Mouse (Mus musculus): ENCODE measurements at regions not wholly inside any gene's neighbourhood (a gene's known extent, or its start where the extent isn't known, plus 50 kb on each side); places are given as distances from the start of the nearest gene placed in this dataset.

DNA sequence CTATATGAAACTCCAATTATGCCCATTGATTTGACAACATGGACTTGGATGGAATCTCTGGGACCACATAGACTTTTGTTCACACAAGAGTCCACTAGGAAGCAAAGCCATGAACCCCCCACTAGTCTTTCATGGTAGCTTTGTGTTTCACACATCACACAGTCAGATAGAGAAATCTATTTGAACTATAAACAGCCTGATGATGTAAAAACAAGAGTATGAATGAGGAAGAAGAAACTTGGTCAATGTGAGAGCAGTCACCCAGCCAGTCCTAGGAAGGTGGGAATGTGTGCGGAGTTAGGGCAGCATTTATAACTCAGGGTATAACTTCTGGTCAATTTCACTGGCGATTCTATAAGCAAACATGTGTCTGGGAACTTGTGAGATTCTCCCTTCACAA, 404.2 kb upstream of the Intu start:
- no peaks in the 10 kb centered on the region for H3K4me1 ChIP-seq (ENCODE audit: control insufficient read depth, insufficient read depth, low read length)
- TF ChIP-seq POLR2A (IDR thresholded peaks at IDR 0.05; ENCODE audit: extremely low read depth, insufficient read depth, low read length) (no peak), CTCF (IDR thresholded peaks at IDR 0.05; ENCODE audit: extremely low read depth, insufficient read depth, low read length) (no peak)

DNA sequence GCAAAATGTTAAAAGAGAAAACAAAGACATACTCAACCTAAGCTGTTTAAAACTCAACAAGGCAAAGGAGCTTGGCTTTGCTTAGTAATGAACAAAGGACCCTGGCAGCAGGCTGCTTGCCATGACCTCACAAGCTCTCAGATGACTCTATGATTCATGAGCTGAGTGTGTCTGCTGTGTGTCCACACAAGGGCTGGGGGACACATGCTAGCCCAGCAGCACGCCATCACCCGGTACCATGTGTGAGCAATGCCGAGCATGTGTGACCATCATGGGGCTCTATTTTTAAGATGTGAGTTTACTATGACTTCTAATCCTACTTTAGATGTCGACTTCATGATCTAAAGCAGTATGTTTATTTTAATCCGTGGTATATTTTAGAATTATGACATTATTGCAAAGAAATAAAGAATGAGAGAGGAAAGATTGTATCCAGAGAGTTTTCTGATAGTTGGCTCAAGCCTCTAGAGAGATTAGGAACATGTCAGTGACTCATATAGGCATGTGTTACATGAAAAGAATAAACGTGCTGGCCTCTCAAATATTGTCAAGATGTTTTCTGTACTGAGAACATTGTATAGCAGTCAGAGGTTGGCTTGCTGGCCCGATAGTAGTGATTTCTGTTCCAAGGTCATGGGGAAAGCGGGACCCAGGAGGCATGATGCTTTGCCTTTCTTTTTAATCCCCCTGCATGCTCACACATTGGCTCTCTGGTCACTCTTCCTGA, 400.1 kb upstream of the Intu start:
- no peaks in the 10 kb centered on the region for H3K4me1 ChIP-seq (ENCODE audit: control insufficient read depth, insufficient read depth, low read length)

More for the DNA sequence above, 404.2 kb upstream of the Intu start:
- Histone ChIP-seq H3K4me3 (ENCODE audit: insufficient read depth, low read length) (no peak overlapping the region), H3K27ac (ENCODE audit: insufficient read depth, low read length) (no peak overlapping the region)

DNA sequence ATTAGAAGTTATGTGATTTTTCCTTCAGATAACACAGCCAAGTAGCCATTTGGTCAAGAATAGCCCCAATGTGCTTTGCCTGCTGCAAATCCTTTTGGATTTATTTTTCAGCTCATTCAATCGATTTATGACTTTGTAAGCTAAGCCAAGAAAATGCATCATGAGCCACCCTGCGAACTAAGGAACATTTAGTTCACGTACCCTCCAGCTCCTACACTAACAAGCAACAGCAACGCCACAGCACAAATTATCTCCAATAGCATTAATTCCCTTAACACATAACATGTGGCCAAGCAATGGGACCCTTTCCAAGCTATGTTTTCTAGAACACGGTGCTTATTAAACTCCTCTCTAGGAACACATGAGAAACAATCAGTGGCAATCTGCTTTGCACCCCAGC, 392.4 kb upstream of the Intu start:
- TF ChIP-seq CTCF (IDR thresholded peaks at IDR 0.05; ENCODE audit: extremely low read depth, insufficient read depth, low read length) (no peak), POLR2A (IDR thresholded peaks at IDR 0.05; ENCODE audit: extremely low read depth, insufficient read depth, low read length) (no peak)
- Histone ChIP-seq H3K4me1 (ENCODE audit: control insufficient read depth, insufficient read depth, low read length) (no peaks in the 10 kb centered on the region), H3K27ac (ENCODE audit: insufficient read depth, low read length) (no peak overlapping the region)

More for the DNA sequence above, 400.1 kb upstream of the Intu start:
- Histone ChIP-seq H3K27ac (ENCODE audit: insufficient read depth, low read length) (no peak overlapping the region), H3K4me3 (ENCODE audit: insufficient read depth, low read length) (no peak overlapping the region)
- TF ChIP-seq POLR2A (IDR thresholded peaks at IDR 0.05; ENCODE audit: extremely low read depth, insufficient read depth, low read length) (no peak), CTCF (IDR thresholded peaks at IDR 0.05; ENCODE audit: extremely low read depth, insufficient read depth, low read length) (no peak)

DNA sequence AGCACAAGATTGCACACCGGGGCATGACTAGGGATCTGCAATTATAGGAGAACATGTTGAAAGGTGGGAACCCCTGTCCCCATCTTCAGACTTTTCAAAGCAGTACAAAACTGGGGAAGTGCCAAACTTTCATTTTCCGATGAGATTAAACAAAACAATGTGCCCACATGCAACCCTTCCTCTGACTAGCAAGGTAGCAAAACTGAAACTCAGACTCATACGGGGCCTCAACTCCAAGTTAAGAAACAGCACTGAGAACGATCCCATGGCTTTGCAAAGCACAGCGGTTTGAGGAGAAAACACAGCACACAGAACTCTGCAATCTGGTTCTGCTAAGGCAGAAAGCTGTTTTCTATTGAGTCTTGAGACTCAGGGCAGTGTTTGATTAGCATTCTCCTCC, 388.9 kb upstream of the Intu start:
- no peak overlapping the region for H3K4me3 ChIP-seq (ENCODE audit: insufficient read depth, low read length)

More for the DNA sequence above, 392.4 kb upstream of the Intu start:
- no peak overlapping the region for H3K4me3 ChIP-seq (ENCODE audit: insufficient read depth, low read length)

DNA sequence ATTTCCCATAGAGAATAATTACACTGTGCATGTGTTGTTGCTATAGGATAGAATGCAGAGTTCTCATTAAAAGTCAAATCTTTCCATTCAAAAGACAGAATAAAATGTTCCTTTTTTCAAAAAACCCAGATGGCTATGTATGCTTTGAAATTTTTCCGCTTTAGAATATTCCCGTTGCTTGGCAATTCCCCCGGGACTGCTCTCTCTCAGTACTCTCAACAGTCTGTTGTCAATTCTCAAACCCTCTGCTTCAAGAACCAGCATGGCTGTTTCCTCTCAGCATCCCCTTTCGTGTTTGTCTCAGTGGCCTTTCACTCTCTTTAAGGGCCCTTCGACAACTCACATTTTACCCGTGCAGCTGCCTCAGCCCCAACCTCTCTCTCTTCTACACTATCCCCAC, 372.5 kb upstream of the Intu start:
- Histone ChIP-seq H3K27ac (ENCODE audit: insufficient read depth, low read length) (no peak overlapping the region), H3K4me3 (ENCODE audit: insufficient read depth, low read length) (no peak overlapping the region), H3K4me1 (ENCODE audit: control insufficient read depth, insufficient read depth, low read length) (no peaks in the 10 kb centered on the region)
- TF ChIP-seq POLR2A (IDR thresholded peaks at IDR 0.05; ENCODE audit: extremely low read depth, insufficient read depth, low read length) (no peak), CTCF (IDR thresholded peaks at IDR 0.05; ENCODE audit: extremely low read depth, insufficient read depth, low read length) (no peak)

More for the DNA sequence above, 388.9 kb upstream of the Intu start:
- H3K27ac ChIP-seq (ENCODE audit: insufficient read depth, low read length), result no peak overlapping the region
- TF ChIP-seq CTCF (IDR thresholded peaks at IDR 0.05; ENCODE audit: extremely low read depth, insufficient read depth, low read length) (no peak), POLR2A (IDR thresholded peaks at IDR 0.05; ENCODE audit: extremely low read depth, insufficient read depth, low read length) (no peak)
- no peaks in the 10 kb centered on the region for H3K4me1 ChIP-seq (ENCODE audit: control insufficient read depth, insufficient read depth, low read length)

DNA sequence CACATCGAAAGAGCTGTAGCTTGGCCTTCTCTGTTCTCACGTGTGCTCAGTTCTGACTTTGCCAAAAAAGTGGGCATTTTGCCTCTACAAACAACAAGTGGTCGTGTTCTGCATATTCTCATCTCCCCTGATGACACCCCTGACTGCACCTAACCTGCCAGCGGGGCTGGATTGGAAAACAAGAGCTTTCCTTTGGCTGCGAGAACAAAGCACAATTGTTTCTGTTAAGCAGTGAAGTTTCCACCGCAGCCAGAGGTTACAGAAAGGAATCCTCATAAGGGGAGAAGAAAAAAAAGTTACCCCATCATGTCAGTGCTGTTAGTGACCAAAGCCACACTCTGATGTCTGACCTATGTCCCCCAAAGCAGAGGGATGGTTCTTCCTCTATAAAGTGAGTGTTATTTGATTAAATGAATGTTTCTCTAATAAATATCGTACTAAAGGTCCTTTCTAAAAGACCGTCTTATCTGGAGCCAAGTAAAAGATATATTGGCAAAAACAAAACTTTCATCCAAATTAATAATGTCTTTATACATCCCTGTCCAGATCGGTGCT, 371.4 kb upstream of the Intu start:
- Histone ChIP-seq H3K27ac (ENCODE audit: insufficient read depth, low read length) (no peak overlapping the region), H3K4me1 (ENCODE audit: control insufficient read depth, insufficient read depth, low read length) (no peaks in the 10 kb centered on the region), H3K4me3 (ENCODE audit: insufficient read depth, low read length) (no peak overlapping the region)
- no peak for TF ChIP-seq CTCF (IDR thresholded peaks at IDR 0.05; ENCODE audit: extremely low read depth, insufficient read depth, low read length)
- no peak for TF ChIP-seq POLR2A (IDR thresholded peaks at IDR 0.05; ENCODE audit: extremely low read depth, insufficient read depth, low read length)

DNA sequence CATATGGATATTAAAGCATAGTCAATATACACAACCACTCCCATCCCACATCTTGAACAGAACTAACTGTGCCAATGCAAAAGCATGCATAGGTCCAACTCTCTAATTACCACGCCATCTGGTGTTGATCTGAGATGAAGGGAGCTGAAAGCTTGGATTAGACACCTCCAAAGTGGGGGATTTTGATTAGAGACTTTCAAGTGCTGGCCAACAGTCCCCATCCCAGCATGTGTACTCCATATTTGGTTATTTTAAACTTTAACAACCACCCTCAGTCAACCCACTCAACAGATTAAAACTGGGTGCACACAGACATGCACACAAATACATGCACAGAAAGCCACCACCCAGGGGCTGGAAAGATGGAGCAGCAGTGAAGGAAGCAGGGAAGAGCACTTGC, 366.9 kb upstream of the Intu start:
- H3K4me3 ChIP-seq (ENCODE audit: insufficient read depth, low read length), result no peak overlapping the region
- TF ChIP-seq POLR2A (IDR thresholded peaks at IDR 0.05; ENCODE audit: extremely low read depth, insufficient read depth, low read length), result no peak
- no peak for TF ChIP-seq CTCF (IDR thresholded peaks at IDR 0.05; ENCODE audit: extremely low read depth, insufficient read depth, low read length)
- no peak overlapping the region for H3K27ac ChIP-seq (ENCODE audit: insufficient read depth, low read length)
- no peaks in the 10 kb centered on the region for H3K4me1 ChIP-seq (ENCODE audit: control insufficient read depth, insufficient read depth, low read length)

DNA sequence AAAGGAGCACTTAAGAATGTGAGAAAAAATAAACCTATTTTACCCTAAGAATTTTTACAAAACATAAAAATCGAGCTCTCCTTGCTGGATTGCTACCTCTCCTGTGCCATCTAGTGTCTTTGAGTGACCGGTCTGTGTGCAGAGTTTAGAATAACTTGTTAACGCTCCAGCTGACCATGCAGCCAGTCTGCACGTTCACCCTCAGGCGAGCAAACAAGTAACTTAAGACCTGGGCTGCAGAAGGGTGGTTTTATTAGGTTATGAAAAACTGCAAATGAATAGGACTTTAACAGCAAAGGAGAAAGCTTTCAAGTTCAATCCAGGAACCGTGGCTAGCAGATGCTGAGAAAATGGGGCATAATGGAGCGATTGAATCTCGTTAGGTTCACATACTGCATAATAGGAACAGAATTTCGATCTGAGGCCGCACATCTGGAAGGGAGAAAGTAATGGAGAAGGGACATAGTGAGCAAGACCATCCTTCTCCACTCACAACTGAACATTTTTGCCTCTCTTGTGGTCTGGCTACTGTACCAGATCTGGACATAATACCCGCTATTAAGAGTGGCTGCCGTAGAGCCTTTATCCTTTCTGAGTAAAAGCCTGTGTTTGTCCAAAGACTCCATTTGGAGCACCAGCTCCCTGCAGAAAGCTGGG, 363.0 kb upstream of the Intu start:
- no peak overlapping the region for H3K4me3 ChIP-seq (ENCODE audit: insufficient read depth, low read length)
- H3K27ac ChIP-seq (ENCODE audit: insufficient read depth, low read length), result no peak overlapping the region
- TF ChIP-seq CTCF (IDR thresholded peaks at IDR 0.05; ENCODE audit: extremely low read depth, insufficient read depth, low read length), result no peak
- TF ChIP-seq POLR2A (IDR thresholded peaks at IDR 0.05; ENCODE audit: extremely low read depth, insufficient read depth, low read length), result no peak
- no peaks in the 10 kb centered on the region for H3K4me1 ChIP-seq (ENCODE audit: control insufficient read depth, insufficient read depth, low read length)

DNA sequence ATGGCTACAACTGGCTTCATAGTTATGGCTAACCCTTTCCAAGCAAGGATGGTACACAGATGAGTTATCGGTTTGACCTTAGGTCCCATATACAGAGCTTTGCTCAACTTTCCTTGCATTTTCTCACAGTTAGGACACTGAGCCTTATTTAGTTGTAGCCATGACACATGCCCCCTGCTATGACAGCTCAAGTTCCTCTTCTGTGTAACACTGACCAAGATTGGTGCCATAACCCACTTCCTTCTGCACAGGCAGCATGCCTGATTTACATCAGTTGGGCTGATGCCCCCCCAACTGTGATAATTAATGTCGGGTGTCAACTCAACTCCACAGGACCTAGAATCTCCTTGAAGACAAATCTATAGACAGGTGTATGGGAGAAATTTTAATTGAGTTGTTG, 361.5 kb upstream of the Intu start:
- no peak for TF ChIP-seq CTCF (IDR thresholded peaks at IDR 0.05; ENCODE audit: extremely low read depth, insufficient read depth, low read length)
- no peak for TF ChIP-seq POLR2A (IDR thresholded peaks at IDR 0.05; ENCODE audit: extremely low read depth, insufficient read depth, low read length)
- H3K27ac ChIP-seq (ENCODE audit: insufficient read depth, low read length), result no peak overlapping the region
- H3K4me3 ChIP-seq (ENCODE audit: insufficient read depth, low read length), result no peak overlapping the region
- H3K4me1 ChIP-seq (ENCODE audit: control insufficient read depth, insufficient read depth, low read length), result no peaks in the 10 kb centered on the region

Data from cortical plate, adult 2 months (tissue).